Mouse (Mus musculus): ENCODE measurements around the gene Fadd. TPM values are rescaled to one million over a fixed set of nuclear protein-coding genes. Genes with fewer than 3 reads are reported as not detected.

Fadd gene
- polyA plus RNA-seq, 2 experiments: 4.1 to 4.4 TPM

- Histone ChIP-seq H3K4me2 (ENCODE audit: low read depth) (no peak overlapping the region), H3K9me3 (ENCODE audit: control insufficient read depth, low read length) (no peaks in the 10 kb centered on the region), H3K9ac (replicated peaks) (no peak overlapping the region), H3K4me1 (replicated peaks; ENCODE audit: control insufficient read depth in 2 of 2, insufficient read depth in 2 of 2, low read length in 1 of 2) (no peaks in the 10 kb centered on the region), H3K27me3 (ENCODE audit: control insufficient read depth, insufficient read depth, low read length) (no peaks in the 10 kb centered on the region), H3K27ac (no peak overlapping the region), H3K36me3 (replicated peaks; ENCODE audit: control insufficient read depth, insufficient read depth, low read depth) (no peaks in the 10 kb centered on the region), H3K4me3 (ENCODE audit: insufficient read depth in 1 of 2, low read depth in 2 of 2, low read length in 2 of 2) (no peak overlapping the region)
- TF ChIP-seq EP300 (IDR thresholded peaks at IDR 0.05; ENCODE audit: low read depth): no peak
- no peak for TF ChIP-seq CTCF (IDR thresholded peaks at IDR 0.05; ENCODE audit: low read depth)
- 63% methylated on average over 22 of the region's 22 CpGs for WGBS (ENCODE audit: insufficient replicate concordance)
- DNase-seq (ENCODE audit: low read depth in 3 of 3, low spot score in 3 of 3): no peak
- no peak for ATAC-seq (ENCODE audit: insufficient read depth)
Observed at GRCm38 (mm10) chr7:144620721-144621681, 38.7 kb upstream of the Fadd start.

GRCm38 (mm10) chr7:144620315-144620714 lies 38.1 kb upstream of the Fadd start:
- ATAC-seq (ENCODE audit: insufficient read depth): no peak
- Histone ChIP-seq H3K4me3 (ENCODE audit: insufficient read depth in 1 of 2, low read depth in 2 of 2, low read length in 2 of 2) (no peak overlapping the region), H3K36me3 (replicated peaks; ENCODE audit: control insufficient read depth, insufficient read depth, low read depth) (no peaks in the 10 kb centered on the region), H3K27me3 (ENCODE audit: control insufficient read depth, insufficient read depth, low read length) (no peaks in the 10 kb centered on the region), H3K27ac (no peak overlapping the region), H3K4me1 (replicated peaks; ENCODE audit: control insufficient read depth in 2 of 2, insufficient read depth in 2 of 2, low read length in 1 of 2) (no peaks in the 10 kb centered on the region), H3K4me2 (ENCODE audit: low read depth) (no peak overlapping the region), H3K9me3 (ENCODE audit: control insufficient read depth, low read length) (no peaks in the 10 kb centered on the region), H3K9ac (replicated peaks) (no peak overlapping the region)
- no peak for DNase-seq (ENCODE audit: low read depth in 3 of 3, low spot score in 3 of 3)
- no peak for TF ChIP-seq CTCF (IDR thresholded peaks at IDR 0.05; ENCODE audit: low read depth)
- TF ChIP-seq EP300 (IDR thresholded peaks at IDR 0.05; ENCODE audit: low read depth): no peak

- no peaks in the 10 kb centered on the region for H3K4me1 ChIP-seq (replicated peaks; ENCODE audit: control insufficient read depth in 2 of 2, insufficient read depth in 2 of 2, low read length in 1 of 2)
- no peaks in the 10 kb centered on the region for H3K27me3 ChIP-seq (ENCODE audit: control insufficient read depth, insufficient read depth, low read length)
- ATAC-seq (ENCODE audit: insufficient read depth) (no peak), DNase-seq (ENCODE audit: low read depth in 3 of 3, low spot score in 3 of 3) (no peak)
- no peak overlapping the region for H3K4me2 ChIP-seq (ENCODE audit: low read depth)
- no peak for TF ChIP-seq EP300 (IDR thresholded peaks at IDR 0.05; ENCODE audit: low read depth)
- no peak for TF ChIP-seq CTCF (IDR thresholded peaks at IDR 0.05; ENCODE audit: low read depth)
- no peak overlapping the region for H3K9ac ChIP-seq (replicated peaks)
- H3K9me3 ChIP-seq (ENCODE audit: control insufficient read depth, low read length): no peaks in the 10 kb centered on the region
- WGBS (ENCODE audit: insufficient replicate concordance): 60% methylated on average over 6 of the region's 6 CpGs
- no peak overlapping the region for H3K27ac ChIP-seq
- no peak overlapping the region for H3K4me3 ChIP-seq (ENCODE audit: insufficient read depth in 1 of 2, low read depth in 2 of 2, low read length in 2 of 2)
- no peaks in the 10 kb centered on the region for H3K36me3 ChIP-seq (replicated peaks; ENCODE audit: control insufficient read depth, insufficient read depth, low read depth)
Observed at GRCm38 (mm10) chr7:144615343-144615742, 33.1 kb upstream of the Fadd start.

GRCm38 (mm10) chr7:144612829-144613228 lies 30.6 kb upstream of the Fadd start:
- DNase-seq (ENCODE audit: low read depth in 3 of 3, low spot score in 3 of 3) (no peak), ATAC-seq (ENCODE audit: insufficient read depth) (no peak)
- 49% methylated on average over 4 of the region's 4 CpGs for WGBS (ENCODE audit: insufficient replicate concordance)
- Histone ChIP-seq H3K36me3 (replicated peaks; ENCODE audit: control insufficient read depth, insufficient read depth, low read depth) (no peaks in the 10 kb centered on the region), H3K27me3 (ENCODE audit: control insufficient read depth, insufficient read depth, low read length) (no peaks in the 10 kb centered on the region), H3K4me1 (replicated peaks; ENCODE audit: control insufficient read depth in 2 of 2, insufficient read depth in 2 of 2, low read length in 1 of 2) (no peaks in the 10 kb centered on the region), H3K4me3 (ENCODE audit: insufficient read depth in 1 of 2, low read depth in 2 of 2, low read length in 2 of 2) (no peak overlapping the region), H3K4me2 (ENCODE audit: low read depth) (no peak overlapping the region), H3K9me3 (ENCODE audit: control insufficient read depth, low read length) (no peaks in the 10 kb centered on the region), H3K27ac (no peak overlapping the region), H3K9ac (replicated peaks) (no peak overlapping the region)
- no peak for TF ChIP-seq EP300 (IDR thresholded peaks at IDR 0.05; ENCODE audit: low read depth)
- TF ChIP-seq CTCF (IDR thresholded peaks at IDR 0.05; ENCODE audit: low read depth): no peak

GRCm38 (mm10) chr7:144612351-144612750 lies 30.1 kb upstream of the Fadd start:
- Histone ChIP-seq H3K27ac (no peak overlapping the region), H3K9ac (replicated peaks) (no peak overlapping the region), H3K4me1 (replicated peaks; ENCODE audit: control insufficient read depth in 2 of 2, insufficient read depth in 2 of 2, low read length in 1 of 2) (no peaks in the 10 kb centered on the region), H3K4me3 (ENCODE audit: insufficient read depth in 1 of 2, low read depth in 2 of 2, low read length in 2 of 2) (no peak overlapping the region), H3K36me3 (replicated peaks; ENCODE audit: control insufficient read depth, insufficient read depth, low read depth) (no peaks in the 10 kb centered on the region), H3K27me3 (ENCODE audit: control insufficient read depth, insufficient read depth, low read length) (no peaks in the 10 kb centered on the region), H3K4me2 (ENCODE audit: low read depth) (no peak overlapping the region), H3K9me3 (ENCODE audit: control insufficient read depth, low read length) (no peaks in the 10 kb centered on the region)
- no peak for DNase-seq (ENCODE audit: low read depth in 3 of 3, low spot score in 3 of 3)
- 52% methylated on average over 4 of the region's 4 CpGs for WGBS (ENCODE audit: insufficient replicate concordance)
- TF ChIP-seq EP300 (IDR thresholded peaks at IDR 0.05; ENCODE audit: low read depth) (no peak), CTCF (IDR thresholded peaks at IDR 0.05; ENCODE audit: low read depth) (no peak)
- ATAC-seq (ENCODE audit: insufficient read depth): no peak

Measured in liver, embryonic 14.5 days (tissue).